Mouse (Mus musculus) intestine, embryonic 14.5 days (tissue): ENCODE data around the gene Pstpip1. TPM values are rescaled to one million over a fixed set of nuclear protein-coding genes. Genes with fewer than 3 reads are reported as not detected.

Experiments
- ATAC-seq: fragments of 200-750 bp; cut with Nextera tagmentation; replicated peaks from 2 replicates; pipeline ENCODE4 v1.8.0; 2017; ENCODE audit warnings: low read depth, moderate number of reproducible peaks, moderate TSS enrichment, moderate library complexity; ENCODE audit not compliant: low FRiP score, low TSS enrichment
- DNase-seq: peaks from one replicate; pipeline ENCODE4 v3.0.0-alpha.2; 2018; ENCODE audit warnings: low spot score
- H3K27ac ChIP-seq: fragments of 300-500 bp; sonication (generic); 2 replicates; pipeline ENCODE4 v1.5.1; 2014; ENCODE audit warnings: low read depth, mild to moderate bottlenecking, control low read depth
- H3K27me3 ChIP-seq: fragments of 300-500 bp; sonication (generic); replicated peaks from 2 replicates; pipeline ENCODE4 v1.6.1; 2014; ENCODE audit warnings: low read length, control low read depth; ENCODE audit not compliant: control insufficient read depth, insufficient read depth
- H3K36me3 ChIP-seq: fragments of 300-500 bp; sonication (generic); 2 replicates; pipeline ENCODE4 v1.6.1; 2014; ENCODE audit warnings: low read length, control low read depth; ENCODE audit not compliant: control insufficient read depth, insufficient read depth
- H3K4me1 ChIP-seq: fragments of 300-500 bp; sonication (generic); replicated peaks from 2 replicates; pipeline ENCODE4 v1.6.1; 2014; ENCODE audit warnings: low read length, control low read depth, mixed read lengths; ENCODE audit not compliant: control insufficient read depth, insufficient read depth
- H3K4me2 ChIP-seq: fragments of 300-500 bp; sonication (generic); 2 replicates; pipeline ENCODE4 v1.6.1; 2014; ENCODE audit warnings: low read length
- H3K4me3 ChIP-seq: fragments of 300-500 bp; sonication (generic); 2 replicates; pipeline ENCODE4 v1.5.1; 2014; ENCODE audit warnings: low read depth, low read length, control low read depth, mixed read lengths
- H3K9ac ChIP-seq: fragments of 300-500 bp; sonication (generic); 2 replicates; pipeline ENCODE4 v1.6.1; 2014; ENCODE audit warnings: mild to moderate bottlenecking, low read length
- H3K9me3 ChIP-seq: fragments of 300-500 bp; sonication (generic); 2 replicates; pipeline ENCODE4 v1.6.1; 2016; ENCODE audit warnings: low read length, control low read depth; ENCODE audit not compliant: control insufficient read depth
- WGBS: fragments of 180-500 bp; shearing (Covaris S2); extraction: QIAGEN DNeasy Blood & Tissue Kit; methylation state at CpG from one replicate; pipeline ENCODE4 v1.1.7; 2014; 5-methylcytosine and 5-hydroxymethylcytosine counted together
- polyA plus RNA-seq: library from polyadenylated mRNA; unstranded; fragments of >200 nt; fragmentation: Nextera tagmentation; extraction: Ambion mirVana; gene quantifications from 2 replicates; pipeline ENCODE4 v1.2.1, GENCODE M21; 2014

Pstpip1 gene
- polyA plus RNA-seq, 1 experiment from 2014 or later = 0.88 TPM

DNA sequence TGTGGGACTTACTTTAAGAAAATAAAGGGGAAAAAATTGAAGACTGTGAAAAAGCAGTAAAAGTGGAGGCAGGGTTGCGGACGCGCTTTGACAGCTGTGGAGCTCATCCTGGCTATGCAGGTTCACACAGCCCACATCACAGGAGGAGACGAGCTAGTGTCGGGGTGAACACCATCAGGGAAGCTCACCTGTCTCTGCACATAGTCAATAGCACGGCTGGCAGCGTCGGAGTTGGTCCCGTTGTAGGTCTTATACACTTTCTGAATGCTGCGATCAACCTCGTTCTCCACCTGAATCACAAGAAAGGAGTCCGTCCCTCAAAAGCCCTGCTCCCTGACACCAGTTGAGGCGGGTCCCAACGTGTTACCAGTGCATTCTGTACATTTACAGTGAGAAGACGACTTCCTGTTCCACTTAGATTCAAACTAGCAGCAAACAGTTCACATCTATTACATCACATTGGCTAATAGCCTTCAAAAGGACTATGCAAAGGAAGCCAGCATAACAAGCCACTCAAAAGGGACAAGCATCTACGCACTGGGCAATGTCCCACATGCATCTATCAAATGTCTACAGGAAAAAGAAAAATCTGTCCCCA lies 56.7 kb downstream of the Pstpip1 start:
- Histone ChIP-seq H3K36me3 (peaks cover 59% of the 10 kb centered on the region), H3K9me3 (no peaks in the 10 kb centered on the region), H3K9ac (no peak overlapping the region), H3K4me2 (no peak overlapping the region), H3K27me3 (no peaks in the 10 kb centered on the region), H3K27ac (no peak overlapping the region), H3K4me3 (no peak overlapping the region), H3K4me1 (no peaks in the 10 kb centered on the region)
- ATAC-seq = no peak
- 90% methylated on average over 16 of the region's 16 CpGs for WGBS
- DNase-seq = no peak

DNA sequence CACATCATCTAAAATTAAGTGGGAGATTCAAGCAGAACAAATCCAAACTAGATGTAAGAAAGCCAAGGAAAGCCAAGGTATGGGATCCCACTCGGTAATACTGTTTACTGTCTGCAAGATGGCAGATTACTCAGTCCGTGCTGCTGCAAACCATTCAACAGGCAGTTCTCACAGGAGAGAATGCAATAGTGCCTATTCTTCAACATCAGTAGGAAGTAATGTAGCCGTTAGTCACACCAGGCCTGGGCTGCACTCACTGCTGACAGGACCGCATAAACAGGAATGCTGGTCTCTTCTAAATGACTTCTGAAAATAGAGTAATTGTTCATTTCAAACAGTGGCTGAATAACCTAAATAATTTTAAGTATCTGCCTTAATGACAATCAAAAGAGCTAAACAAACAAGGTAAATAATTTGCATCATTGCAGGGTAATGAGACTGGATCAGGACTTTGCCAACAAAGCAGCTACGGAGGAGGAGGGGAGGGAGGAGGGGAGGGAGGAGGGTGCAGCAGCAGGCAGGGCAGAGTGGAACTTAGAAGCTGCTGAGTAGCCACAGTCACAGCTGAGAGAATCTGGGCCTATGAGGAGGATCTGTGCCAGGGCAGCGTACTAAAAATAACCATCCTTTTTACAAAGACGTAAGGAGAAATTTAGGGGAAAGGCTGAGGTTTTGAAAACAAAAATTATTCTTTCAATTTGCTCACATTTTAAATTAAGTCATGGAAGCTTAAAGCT lies 62.2 kb downstream of the Pstpip1 start:
- no peak overlapping the region for H3K4me3 ChIP-seq
- no peak for DNase-seq
- H3K9ac ChIP-seq = no peak overlapping the region
- no peaks in the 10 kb centered on the region for H3K27me3 ChIP-seq
- peaks cover 29% of the 10 kb centered on the region for H3K4me1 ChIP-seq
- H3K4me2 ChIP-seq = no peak overlapping the region
- no peaks in the 10 kb centered on the region for H3K9me3 ChIP-seq
- ATAC-seq = no peak
- H3K27ac ChIP-seq = peak overlapping the region; percentile 57
- 26% methylated on average over 7 of the region's 7 CpGs for WGBS
- H3K36me3 ChIP-seq = peaks cover 6% of the 10 kb centered on the region

DNA sequence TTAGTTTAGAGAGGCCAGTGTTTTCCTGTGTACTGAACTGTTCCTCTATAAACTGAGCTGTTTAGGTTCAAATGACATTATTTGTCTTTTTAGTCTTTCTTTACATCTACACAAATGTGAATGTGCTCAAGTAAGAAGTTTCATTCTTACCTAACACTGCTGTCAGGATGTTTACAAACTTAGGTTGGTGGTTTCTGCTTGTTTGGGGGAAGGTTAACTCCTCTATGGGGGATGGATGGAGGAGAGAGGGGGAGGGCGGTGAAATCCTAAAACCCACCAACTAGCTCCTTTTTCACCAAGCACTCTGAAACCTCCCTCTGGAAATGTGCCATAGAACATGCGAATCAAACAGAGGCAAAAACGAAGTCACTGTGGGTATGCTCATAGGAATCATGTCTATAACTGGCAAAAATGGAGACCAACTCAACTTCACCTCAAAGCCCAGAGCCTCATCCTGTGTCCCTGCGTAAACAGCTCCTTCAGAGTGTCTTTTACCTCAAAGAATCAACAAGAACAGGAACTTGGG lies 62.8 kb downstream of the Pstpip1 start:
- Histone ChIP-seq H3K36me3 (peaks cover under 1% of the 10 kb centered on the region; the same call in 1 of the 2 replicates), H3K27ac (peak overlapping the region; percentile 57; the same call in 1 of the 2 replicates), H3K9me3 (no peaks in the 10 kb centered on the region), H3K4me3 (no peak overlapping the region), H3K4me1 (peaks cover 30% of the 10 kb centered on the region), H3K4me2 (0 out of 2 replicates have a peak overlapping the region, but pooled peaks have one; percentile 11), H3K27me3 (no peaks in the 10 kb centered on the region), H3K9ac (no peak overlapping the region)
- whole genome bisulfite sequencing = 59% methylated on average over 4 of the region's 4 CpGs
- ATAC-seq (no peak), DNase-seq (no peak)

DNA sequence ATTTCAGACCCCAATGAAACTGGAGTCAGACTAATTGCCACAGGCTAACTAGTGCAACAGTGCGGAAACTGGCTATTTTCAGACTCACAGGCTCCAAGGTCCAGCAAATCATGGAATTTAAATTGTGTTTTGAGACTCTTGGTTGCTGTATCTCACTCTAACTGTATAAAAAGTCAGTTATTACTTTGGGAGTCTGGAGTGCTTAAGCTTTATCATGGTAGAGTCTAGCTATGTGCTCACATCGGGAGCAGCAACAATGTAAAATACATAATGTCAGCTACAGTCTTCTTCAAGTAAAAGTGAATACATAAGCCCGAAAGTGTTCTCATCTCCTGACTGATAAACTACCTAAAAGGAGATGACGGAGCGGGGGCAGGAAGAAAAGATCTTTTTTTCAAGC lies 64.8 kb downstream of the Pstpip1 start:
- no peak overlapping the region for H3K9ac ChIP-seq
- H3K4me3 ChIP-seq = no peak overlapping the region
- H3K4me1 ChIP-seq = peaks cover 46% of the 10 kb centered on the region
- no peaks in the 10 kb centered on the region for H3K36me3 ChIP-seq
- 89% methylated on average over 5 of the region's 5 CpGs for WGBS
- no peaks in the 10 kb centered on the region for H3K27me3 ChIP-seq
- DNase-seq (no peak), ATAC-seq (no peak)
- no peaks in the 10 kb centered on the region for H3K9me3 ChIP-seq
- no peak overlapping the region for H3K27ac ChIP-seq
- H3K4me2 ChIP-seq = no peak overlapping the region

DNA sequence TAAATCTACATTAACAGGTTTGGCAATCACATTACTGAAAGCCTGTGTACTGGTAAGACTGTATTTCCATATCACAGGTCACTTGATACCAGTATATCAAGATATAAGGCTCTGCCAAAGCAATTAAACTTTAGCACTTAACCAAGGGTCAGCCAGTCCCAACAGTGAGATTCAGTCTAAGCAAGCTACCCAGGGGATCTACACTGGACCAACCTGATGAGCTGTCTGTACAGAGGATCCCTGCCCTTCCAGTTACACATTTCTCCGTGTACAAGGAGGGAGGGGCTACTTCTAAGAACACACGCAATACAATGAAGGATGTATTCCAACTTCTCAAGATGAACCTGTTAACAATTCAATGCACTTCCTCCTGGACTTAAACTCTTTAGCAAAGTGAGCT lies 68.3 kb downstream of the Pstpip1 start:
- H3K27ac ChIP-seq = no peak overlapping the region
- H3K4me2 ChIP-seq = no peak overlapping the region
- DNase-seq (no peak), ATAC-seq (no peak)
- no peaks in the 10 kb centered on the region for H3K9me3 ChIP-seq
- no peaks in the 10 kb centered on the region for H3K27me3 ChIP-seq
- peaks cover 39% of the 10 kb centered on the region for H3K4me1 ChIP-seq
- no peaks in the 10 kb centered on the region for H3K36me3 ChIP-seq
- H3K9ac ChIP-seq = no peak overlapping the region
- no peak overlapping the region for H3K4me3 ChIP-seq
- 50% methylated on average over 2 of the region's 2 CpGs for WGBS

DNA sequence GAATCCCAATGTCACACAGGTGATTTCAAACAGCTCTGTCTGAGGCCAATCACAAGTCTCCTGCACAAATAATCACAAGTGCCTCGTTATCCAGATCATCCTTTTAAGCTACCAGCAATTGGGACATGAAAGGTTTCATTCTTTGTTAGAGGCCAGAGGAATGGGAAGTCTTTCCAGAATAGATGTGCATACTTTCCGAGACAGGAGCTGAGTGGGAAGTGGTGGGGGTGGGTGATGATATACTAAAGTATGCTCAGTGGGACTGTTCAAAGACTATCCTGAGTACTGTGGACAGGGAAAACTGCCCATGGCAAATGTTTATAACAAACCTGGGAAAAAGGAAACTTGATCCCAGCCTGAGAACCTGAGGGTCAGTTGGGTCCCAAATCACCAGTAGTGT lies 69.7 kb downstream of the Pstpip1 start:
- Histone ChIP-seq H3K4me2 (peak overlapping the region; percentile 81), H3K4me1 (peaks cover 33% of the 10 kb centered on the region), H3K4me3 (peak overlapping the region; percentile 98), H3K9ac (peak overlapping the region; percentile 99), H3K27ac (no peak overlapping the region), H3K9me3 (no peaks in the 10 kb centered on the region), H3K27me3 (no peaks in the 10 kb centered on the region), H3K36me3 (no peaks in the 10 kb centered on the region)
- 10% methylated on average over 2 of the region's 2 CpGs for WGBS
- ATAC-seq = no peak
- no peak for DNase-seq

DNA sequence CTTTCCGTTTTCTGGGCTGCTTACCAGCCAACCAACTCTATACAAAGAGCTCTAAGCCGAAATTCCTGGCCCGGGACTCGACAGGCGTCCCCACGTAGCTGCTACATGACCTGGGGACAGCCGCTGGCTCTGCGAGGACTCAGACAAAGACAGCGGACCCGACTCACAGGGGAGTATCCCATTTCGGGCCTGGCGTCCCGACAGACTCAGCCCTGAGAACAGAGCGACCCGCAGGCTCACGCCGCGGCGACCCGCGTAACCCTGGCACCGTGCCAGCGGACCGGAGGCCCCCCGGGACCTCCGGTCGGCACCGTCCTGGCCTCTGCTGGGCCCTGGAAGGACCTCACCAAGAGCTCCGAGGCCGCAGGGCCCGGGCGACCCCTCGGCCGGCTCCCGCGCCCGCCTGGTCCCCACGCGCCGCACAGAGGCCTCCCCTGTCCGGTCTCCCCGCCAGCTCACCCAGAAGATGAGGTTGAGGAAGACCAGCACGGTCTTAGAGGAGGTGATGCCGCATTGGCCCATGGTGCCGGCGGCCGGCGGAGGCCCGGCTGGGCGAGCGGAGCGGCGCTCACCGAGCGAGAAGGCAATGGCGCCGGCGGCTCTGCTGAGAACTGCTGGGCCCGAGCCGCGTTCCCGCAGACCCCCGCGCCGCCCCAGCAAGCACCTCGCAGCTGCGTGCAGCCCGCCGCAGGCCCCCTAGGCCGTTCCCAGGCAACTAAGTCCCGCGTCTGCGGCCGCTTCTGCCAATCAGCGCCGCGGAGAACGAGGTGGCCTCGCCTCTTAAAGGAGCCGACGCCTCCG lies 70.8 kb downstream of the Pstpip1 start:
- Histone ChIP-seq H3K4me1 (peaks cover 33% of the 10 kb centered on the region), H3K9ac (peak overlapping the region; percentile 99), H3K36me3 (no peaks in the 10 kb centered on the region), H3K9me3 (no peaks in the 10 kb centered on the region), H3K27ac (peak overlapping the region; percentile 96), H3K4me3 (peak overlapping the region; percentile 98), H3K4me2 (peak overlapping the region; percentile 81), H3K27me3 (no peaks in the 10 kb centered on the region)
- peak; percentile 96 for ATAC-seq
- DNase-seq = peak; percentile 90
- under 1% methylated on average over 73 of the region's 82 CpGs for WGBS

DNA sequence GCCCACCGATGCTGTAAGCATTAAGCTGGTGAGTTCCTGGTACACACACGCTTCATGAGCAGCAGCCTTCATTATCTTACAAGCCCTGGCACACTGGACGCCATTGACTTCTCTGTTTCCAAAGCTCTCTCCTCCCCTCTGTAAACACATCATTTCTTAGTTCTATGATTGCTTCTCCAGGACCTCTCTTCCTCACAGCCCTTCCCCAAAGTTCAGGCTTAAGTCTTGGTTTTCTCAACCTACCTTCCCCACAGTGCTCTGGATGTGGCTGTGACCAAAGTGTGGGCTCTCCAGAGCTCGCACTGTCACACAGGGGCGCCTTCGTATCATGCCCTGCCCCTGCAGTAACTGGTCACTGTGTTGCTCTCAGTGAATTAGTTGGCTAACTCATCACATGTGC lies 75.6 kb downstream of the Pstpip1 start, which contains the start of gene Tspan3:
Gene Tspan3 (minus strand): TSS at position 101 of the 400 bp plus-strand sequence.
- Histone ChIP-seq H3K27me3 (no peaks in the 10 kb centered on the region), H3K4me3 (no peak within 1 kb of the TSS), H3K36me3 (no peaks in the 10 kb centered on the region), H3K4me1 (peaks cover 7% of the 10 kb centered on the region), H3K9ac (no peak within 1 kb of the TSS), H3K9me3 (no peaks in the 10 kb centered on the region), H3K4me2 (no peak within 1 kb of the TSS), H3K27ac (no peak within 1 kb of the TSS)
- ATAC-seq (no peak), DNase-seq (no peak)
- WGBS = 89% methylated on average over 6 of the region's 6 CpGs
